Mouse (Mus musculus): ENCODE data around the gene Hoxb2.

Hoxb2 gene

DNA sequence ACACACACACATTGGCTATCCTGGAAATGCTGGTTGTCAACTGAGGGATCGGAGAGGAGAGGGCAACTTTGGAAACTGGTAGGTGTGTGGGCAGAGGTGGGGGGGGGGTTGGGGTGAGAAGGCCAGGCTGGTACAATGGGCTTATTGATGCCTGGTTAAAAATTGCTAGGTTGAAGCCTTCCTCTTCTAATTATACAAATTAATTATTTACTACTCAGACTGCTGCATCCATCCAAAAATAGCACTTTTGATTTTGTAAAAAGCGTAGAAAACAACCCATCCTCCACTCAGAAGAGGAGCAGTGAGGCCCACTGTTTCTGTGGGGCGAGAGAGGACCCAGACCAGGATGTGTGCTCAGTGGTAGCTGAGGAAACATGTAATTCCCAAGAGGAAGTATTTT is 15.3 kb upstream of the Hoxb2 start:
- DNase-seq (ENCODE audit: low spot score), result no peak

DNA sequence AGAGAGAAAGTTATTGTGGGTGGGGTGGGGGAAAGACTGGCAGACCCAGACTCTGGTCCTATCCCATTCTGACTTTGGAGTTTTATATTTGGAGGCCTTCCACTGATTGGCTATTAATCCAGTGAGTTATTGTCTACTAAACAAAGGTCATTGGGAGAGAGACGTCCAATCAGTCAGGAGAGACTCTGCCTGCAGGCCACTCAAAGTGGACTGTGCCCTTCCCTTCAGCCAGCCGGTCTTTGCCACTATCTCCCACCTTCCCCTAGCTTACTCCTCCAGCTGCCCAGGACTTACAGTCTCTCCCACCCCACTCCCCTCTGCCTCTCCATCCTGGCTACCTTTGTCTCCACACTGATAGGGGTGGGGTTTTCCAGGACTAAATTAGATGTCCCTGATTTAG is 13.7 kb upstream of the Hoxb2 start:
- DNase-seq (ENCODE audit: low spot score), result no peak

DNA sequence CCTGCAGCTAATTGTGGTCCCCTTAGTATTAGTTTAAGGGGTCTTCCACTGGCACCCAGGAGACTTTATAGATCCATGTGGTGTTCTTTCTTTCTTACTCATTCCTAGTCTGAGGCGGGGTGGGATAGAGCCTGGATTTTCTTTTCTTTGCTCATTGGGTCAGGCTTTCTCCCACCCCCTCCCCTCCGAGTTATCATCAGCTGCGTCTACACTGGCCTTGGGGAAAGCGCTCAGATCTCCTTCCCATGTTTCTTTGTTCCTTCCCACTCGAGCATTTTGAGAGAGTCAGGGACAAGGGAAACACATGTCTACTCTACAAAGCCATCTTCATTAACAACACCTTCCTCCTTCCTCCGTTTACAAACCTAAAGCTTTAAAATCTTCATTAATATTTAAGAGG is 13.3 kb upstream of the Hoxb2 start:
- no peak for DNase-seq (ENCODE audit: low spot score)

DNA sequence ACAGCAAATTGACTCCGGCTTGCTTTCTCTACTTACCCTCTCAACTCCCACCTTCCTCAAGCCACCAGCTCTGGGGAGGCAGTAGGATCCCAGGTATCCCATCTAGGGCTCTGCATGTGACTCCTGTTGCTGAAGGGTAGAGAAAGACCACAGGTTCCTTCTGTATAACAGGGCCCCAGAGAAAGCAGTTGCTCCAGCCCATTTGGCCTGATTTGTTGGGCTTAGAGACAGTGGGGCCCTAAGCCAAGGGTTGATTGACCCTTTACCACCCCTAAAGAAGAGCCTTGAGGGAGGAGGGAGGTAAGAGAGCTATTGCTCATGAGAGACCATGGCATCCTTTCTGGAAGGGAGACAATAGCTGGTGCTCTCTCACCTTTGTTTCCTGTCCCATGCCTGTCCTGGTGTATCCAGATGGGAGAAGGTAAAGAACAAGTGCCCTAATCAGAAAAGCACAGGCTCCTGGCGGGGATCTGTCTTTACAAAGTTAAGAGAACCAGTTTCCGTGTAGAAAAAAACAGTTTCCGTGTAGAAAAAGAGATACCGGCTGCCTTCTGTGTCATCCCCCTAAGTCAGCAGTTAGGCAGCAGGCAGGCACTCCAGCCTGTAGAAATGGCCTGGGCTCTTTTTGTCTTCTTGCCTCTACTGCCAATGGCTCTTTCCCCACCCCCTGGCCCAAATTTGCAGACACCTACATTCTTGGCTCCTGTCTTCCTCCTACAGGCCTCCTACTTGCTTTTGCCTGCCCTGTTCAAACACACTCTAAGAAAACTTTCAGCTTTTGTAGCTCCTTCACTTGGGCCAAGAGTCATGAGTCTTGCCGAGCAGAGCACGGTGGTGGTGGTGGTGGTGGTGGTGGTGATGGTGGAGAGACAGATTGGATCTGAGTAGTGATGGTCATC is 11.1 kb upstream of the Hoxb2 start:
- no peak for DNase-seq (ENCODE audit: low spot score)

DNA sequence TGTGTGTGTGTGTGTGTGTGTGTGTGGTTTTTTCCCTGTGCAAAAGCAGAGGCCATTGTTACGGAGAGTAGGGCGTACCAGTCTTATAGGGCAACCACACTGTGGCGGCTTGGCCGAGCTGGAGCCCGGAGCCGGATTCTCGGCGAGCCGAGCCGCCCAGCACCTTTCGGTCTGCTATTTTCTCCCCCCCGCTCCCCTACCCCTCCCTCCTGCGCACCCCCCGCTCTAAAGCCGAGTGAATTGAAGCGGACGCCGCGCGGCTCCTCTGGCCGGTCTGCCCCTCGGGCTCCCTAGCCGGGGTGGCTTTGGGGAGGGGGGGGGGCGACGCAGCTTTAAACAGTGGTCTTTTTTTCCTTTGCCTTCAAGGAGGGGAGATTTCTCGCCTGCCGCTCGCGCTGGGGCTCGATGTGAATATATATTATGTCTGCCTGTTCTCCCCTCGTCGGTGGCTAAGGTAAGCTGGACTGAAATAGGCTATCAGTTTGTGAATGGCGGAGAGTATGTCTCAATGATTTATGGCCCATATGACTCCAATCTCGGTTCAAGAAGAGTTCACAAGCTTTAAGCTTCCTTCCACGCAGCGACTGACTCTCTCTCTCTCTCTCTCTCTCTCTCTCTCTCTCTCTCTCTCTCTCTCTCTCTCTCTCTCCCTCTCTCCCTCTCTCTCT is 9.5 kb upstream of the Hoxb2 start:
- no peak for DNase-seq (ENCODE audit: low spot score)

DNA sequence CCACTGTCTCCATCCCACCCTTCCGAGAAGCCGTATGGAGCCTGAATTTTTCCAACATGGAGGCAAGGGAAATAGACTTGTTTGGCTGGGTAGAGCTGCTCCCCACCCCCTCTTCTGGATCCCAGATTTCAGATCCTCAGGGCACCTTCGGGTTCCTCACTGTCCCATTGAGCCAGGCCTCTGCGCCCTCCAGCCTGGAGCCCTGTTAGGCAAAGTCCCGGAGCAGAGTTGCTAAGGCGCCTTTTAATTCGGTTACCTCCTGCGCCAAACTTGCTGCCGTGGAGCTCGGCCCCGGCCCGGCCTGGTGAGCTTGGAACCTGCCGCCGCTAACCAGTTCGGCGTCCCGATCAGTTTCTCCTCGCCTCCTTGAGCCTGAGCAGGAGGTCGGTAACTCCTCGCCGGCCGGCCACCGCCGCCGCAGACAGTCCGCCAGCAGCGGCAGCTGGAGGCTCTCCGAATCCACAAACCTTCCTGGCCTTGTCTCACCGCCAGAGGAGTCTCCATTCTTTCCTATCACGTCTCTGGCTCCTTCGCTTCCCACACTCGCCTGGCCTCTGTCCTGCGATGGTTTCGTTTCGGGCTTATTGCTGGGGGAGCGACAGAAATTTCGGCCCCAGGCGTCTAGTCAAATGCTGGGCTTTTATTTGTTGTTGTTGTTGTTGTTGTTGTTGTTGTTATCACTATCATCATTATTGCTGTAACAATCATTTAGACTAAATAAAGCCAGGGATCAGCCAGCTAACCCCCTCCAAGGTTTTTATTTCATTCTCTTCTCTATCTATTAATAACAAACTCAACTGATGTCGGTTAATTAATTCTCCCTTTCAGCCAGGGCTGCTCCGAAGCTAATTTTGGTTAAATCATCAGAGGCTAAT is 8.4 kb upstream of the Hoxb2 start:
- DNase-seq (ENCODE audit: low spot score), result no peak

DNA sequence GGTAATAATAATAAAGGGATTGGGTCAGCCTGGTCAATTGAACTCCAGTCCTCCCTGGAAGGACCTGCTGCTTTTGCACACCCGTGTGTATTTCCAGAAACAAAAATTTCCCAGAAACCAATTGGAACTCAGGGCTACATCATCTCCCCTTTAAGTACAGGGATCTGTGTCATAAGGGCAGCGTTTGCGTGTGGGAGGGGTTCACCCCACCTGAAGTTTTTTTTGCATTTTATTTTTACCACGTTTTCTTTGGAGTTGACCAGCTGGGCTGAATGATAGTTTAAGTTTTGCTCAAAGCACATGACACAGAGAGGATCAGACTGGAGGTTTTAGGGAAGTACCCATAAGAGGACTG is 7.8 kb upstream of the Hoxb2 start:
- no peak for DNase-seq (ENCODE audit: low spot score)

DNA sequence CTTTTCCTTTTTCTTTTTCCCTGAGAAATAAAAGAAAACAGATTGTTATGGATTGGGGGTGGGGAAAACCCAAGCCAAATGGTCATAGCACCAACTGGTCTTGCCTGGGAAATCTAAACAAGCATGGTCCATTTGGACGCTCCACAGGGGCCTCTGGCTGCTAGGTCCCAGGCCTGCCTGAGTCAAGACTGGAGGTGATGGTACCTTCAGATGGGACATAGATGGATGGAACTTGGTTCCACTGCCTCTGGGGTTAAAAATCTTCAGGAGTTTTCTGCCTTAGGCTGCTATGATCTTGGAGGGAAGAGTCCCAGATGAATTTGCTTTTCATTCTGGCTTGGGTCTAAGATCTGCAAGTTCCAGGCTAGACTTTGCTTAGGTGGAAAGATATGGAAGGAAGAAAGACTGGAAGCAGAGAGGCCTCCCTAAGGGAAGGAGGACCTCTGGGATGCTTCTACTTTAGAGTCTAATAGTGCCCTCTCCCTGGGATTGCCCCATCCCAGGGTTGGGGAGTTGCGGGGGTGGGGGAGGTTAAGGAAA is 7.0 kb upstream of the Hoxb2 start:
- DNase-seq (ENCODE audit: low spot score), result no peak

DNA sequence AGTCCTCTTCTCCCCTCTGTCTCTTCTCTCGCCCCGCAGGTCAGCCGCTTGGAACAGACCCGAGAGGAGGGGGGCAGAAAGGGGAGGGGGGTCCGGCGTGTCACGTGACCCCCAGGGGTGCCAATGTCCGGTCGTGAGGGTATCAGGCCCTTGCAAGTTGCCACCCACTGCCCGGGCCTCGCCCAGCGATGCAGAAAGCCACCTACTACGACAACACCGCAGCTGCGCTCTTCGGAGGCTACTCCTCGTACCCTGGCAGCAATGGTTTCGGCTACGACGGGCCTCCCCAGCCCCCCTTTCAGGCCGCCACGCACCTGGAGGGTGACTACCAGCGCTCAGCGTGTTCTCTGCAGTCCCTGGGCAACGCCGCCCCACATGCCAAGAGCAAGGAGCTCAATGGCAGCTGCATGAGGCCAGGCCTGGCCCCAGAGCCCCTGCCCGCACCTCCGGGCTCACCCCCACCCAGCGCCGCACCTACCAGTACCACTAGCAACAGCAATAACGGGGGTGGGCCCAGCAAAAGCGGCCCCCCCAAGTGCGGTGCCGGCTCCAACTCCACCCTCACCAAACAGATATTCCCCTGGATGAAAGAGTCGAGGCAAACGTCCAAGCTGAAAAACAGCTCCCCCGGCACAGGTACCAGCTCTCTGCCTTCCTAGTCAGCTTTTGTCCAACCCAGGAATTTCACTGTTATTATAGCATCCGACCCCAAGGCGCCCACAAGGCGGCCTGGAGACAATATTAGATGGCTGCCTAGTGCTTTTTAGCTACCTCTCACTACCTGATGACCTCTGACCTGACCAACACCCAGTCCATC is 6.1 kb upstream of the Hoxb2 start:
- DNase-seq (ENCODE audit: low spot score), result no peak

DNA sequence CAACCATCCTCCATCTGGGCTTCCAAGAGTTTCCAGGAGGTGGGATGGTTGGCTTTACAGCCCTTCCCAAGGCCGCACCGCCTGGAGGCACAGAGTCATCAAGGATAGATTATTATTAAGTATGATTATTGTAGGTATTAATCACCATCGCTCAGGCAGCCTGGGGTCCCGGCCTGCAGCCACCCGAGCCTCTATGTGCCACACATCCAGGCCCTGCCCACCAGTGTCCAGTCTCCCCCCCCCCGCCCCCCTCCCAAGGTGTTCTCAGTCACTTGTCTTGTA is 5.5 kb upstream of the Hoxb2 start:
- DNase-seq (ENCODE audit: low spot score), result no peak

DNA sequence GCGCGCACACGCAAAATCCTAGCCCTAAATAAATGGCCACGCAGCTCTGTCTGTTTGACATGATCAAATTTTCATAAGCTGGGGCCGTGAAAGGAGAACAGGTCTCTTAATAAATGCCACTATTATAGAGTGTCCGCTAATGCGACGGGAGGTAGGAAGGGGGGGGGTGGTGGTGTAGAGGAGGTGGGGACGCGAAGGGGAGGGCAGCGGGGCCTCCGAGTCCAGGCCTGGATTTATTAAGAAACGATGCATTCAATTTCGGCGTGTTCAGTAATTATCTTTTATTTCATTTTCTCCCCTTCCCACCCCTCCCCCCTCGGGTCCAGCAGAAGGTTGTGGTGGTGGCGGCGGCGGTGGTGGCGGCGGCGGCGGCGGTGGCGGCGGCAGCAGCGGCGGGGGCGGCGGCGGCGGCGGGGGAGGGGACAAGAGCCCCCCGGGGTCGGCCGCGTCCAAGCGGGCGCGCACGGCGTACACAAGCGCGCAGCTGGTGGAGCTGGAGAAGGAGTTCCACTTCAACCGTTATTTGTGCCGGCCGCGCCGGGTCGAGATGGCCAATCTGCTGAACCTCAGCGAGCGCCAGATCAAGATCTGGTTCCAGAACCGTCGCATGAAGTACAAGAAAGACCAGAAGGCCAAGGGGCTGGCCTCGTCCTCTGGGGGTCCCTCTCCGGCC is 5.0 kb upstream of the Hoxb2 start:
- DNase-seq (ENCODE audit: low spot score), result no peak

DNA sequence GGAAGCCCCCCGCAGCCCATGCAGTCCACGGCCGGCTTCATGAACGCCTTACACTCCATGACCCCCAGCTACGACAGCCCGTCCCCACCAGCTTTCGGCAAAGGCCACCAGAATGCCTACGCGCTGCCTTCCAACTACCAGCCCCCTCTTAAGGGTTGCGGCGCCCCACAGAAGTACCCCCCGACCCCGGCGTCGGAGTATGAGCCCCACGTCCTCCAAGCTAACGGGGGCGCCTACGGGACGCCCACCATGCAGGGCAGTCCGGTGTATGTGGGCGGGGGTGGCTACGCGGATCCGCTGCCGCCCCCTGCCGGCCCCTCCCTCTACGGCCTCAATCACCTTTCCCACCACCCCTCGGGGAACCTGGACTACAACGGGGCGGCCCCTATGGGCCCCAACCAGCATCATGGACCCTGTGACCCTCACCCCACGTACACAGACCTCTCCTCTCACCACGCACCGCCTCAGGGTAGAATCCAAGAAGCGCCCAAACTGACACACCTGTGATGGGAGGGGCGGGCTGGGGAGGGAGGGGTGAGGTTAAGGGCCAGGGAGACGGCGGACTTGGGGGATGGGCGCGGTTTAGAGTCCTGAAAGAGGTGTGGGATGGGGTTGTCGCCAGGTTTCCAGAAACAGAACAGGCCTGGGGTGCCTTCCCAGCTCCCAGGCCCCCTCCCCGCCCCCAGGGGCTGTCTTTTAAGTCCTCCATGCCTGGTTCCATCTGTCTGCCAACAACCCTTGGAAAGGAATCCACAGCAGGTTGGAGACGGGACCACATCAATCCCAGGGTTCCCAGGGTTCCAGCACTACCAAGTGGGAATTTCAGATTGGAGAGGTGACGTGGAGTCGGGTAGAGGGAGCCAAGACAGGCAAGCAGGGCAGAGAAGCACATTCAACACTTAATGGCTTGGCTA is 4.2 kb upstream of the Hoxb2 start:
- no peak for DNase-seq (ENCODE audit: low spot score)

DNA sequence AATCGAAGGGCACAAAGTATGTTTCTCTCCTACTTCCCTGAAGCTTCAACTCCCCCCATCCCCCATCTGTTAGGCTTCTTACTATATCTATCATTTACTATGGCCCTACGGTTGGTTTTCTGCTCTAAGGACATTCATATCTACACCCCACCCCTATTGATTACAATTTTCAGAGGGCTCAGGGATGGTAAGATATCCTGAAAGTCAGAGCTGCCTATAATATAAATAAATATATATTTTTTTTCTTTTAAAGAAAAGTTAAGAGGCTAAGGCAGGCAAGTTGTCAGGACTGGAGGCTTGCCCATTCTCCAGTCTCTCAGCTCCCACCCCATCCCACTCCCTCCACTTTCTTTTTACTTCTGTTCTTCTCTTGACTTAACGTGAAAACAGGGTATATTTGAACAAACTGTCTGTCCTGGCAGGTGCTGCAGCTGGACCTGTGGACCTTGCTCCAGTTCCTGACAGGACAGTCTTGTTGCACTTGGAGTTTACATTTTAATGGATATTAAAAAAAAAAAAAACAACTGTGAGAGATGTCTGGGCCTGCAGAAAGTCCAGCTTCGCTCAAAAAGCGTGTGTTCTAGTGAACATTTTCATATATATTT is 3.3 kb upstream of the Hoxb2 start:
- DNase-seq (ENCODE audit: low spot score), result no peak

DNA sequence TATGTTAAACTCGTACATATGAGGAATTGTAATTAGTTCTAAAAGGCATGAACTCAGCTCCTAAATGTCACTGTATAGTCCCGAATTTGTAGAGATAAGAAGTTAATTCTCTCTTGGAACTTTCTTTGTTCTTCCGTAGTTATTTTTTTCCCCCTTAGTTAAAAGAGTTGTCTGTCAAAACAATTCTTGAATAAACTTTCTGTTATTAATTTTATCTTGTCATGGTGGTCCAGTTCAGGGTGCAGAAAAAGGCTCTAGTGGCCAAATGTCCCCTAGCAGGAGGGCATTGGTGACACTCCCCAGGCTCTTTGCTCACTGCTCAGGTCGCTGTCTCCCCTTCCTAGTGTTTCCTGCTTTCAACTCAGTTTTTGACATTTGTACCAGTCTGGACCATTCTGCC is 2.6 kb upstream of the Hoxb2 start:
- no peak for DNase-seq (ENCODE audit: low spot score)

DNA sequence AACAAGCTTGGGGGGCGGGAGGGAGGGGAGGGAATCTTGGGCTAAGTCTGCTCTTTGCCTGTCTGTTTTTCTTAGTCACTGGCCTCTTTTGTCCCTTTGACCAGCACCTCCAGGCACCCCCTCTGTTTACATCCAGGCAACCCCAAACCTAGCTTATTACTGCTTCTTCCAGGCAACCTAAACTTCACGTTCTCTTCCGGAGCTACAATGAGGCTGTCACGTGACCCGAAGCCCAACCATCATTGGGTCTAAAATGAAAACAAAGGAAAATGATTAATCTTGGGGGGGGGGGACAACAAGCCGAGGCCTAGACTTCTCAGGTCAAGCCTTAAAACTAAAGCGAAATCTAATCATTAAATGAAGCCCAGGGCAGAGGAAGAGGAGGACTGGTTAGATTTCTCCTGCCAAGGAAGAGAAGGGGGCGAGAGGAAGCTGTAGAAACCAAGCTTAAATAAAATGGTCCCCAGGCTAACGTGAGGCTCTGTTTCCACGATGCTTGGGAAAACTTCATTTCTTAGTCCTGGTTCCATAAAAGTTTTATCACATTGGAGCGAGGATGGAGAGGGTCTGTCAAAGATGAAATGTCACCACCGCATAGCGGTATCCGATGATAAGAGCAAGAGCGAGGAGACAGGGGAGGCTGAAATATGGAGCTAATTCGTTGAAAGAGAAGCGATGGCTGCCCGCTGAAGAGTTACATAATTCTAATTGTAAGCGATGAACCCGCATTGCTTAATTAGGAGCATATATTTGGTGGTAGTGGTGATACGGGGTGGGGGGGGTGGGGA is 2.0 kb upstream of the Hoxb2 start:
- no peak for DNase-seq (ENCODE audit: low spot score)

DNA sequence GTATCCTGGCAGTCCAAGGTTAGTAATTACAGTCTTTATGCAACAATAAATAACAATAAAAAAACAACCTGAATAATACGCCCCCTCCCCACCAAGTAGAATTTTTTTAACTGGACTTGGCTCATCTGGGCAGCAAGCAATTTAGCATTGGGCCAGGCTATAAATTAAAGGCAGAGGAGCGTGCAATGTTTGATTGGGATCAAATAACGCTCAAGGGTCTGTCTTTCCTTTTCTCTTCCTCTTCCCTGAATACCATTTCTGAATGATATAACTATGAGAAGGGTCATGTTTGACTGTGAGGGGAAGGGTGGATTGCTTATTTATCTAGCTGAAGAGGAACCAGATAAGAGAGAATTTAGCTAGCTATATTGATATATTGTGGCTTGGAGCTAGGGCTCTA is 1.3 kb upstream of the Hoxb2 start:
- no peak for DNase-seq (ENCODE audit: low spot score)

DNA sequence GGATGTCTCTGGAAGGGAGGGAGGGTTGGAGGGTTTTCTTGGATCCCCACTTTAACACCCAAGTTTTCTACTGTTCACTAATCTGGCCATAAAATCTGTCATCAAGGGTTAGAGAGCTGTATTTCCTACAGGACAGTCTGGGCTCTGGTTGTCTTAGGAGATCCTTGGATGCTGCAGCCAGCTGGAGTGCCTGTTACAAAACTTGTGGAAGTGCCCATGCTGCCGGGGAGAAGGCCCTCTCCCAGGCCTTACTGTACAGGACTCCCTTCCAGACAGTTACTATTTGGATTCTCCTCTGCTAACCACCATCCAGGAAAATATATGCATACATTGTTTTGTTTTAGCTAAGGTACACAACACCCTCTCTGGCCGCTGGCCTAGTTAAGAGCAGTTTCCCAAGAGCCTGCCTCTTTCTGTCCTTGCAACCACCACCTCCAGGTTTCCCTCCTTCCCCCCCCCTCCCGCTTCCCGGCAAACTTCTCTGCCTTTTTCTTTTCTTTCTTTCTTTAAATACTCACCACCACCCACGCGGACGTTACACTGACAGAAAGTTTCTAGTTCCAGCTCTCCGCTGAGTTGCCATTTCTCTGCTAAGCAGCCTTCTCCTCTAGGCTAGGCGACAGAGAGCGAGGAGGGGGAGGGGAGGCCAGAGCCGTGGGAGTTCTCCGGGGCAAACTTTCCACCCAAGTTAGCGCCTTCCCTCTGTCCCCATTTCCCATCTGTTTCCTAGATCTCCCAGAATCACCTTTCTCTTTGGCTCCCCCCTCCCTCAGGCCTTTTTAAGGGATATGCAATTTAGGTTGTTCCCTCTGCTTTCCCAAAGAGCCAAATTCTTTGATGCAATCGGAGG is 609 bp upstream of the Hoxb2 start:
- no peak for DNase-seq (ENCODE audit: low spot score)

DNA sequence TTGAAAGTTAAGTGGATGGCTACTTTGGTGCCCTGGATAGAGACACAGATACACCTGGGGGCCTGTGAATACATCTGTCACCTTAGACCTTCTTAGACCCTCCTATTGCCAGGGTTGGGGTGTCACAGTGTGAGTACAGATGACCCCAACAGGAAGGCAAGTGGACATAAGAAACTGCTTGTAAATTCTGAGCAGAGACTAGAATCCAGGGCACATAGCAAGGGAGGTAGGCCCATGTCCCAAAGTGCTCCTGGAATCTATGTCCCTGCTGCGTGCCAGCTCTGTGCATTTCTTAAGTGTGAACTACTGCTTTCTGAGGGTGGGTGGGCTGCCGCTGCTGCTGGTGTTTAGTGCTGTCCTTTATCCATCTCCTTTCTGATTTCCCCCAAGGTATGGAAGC is 466 bp downstream of the Hoxb2 start:
- DNase-seq (ENCODE audit: low spot score), result no peak
